Mouse (Mus musculus) brain, embryonic 14.5 days (tissue): ENCODE results near the gene Ptbp1. TPM values are rescaled to one million over a fixed set of nuclear protein-coding genes. Genes with fewer than 3 reads are reported as not detected.

Experiments used
- DNase-seq: peaks from one replicate; pipeline ENCODE4 v3.0.0-alpha.2; 2011; ENCODE audit warnings: low read depth
- CTCF ChIP-seq: fragments of 200-500 bp; IDR thresholded peaks from 2 replicates; pipeline ENCODE4 v1.5.1; 2012; ENCODE audit warnings: inconsistent platforms, mild to moderate bottlenecking, moderate library complexity, borderline replicate concordance; ENCODE audit not compliant: insufficient read depth, insufficient read length; ENCODE audit errors: extremely low read depth
- POLR2A ChIP-seq: fragments of 200-500 bp; IDR thresholded peaks from 2 replicates; pipeline ENCODE4 v1.6.1; 2012; ENCODE audit warnings: mild to moderate bottlenecking, inconsistent platforms, borderline replicate concordance; ENCODE audit not compliant: poor library complexity, insufficient read depth, insufficient read length, severe bottlenecking; ENCODE audit errors: extremely low read depth
- polyA plus RNA-seq: library from polyadenylated mRNA; depleted of rRNA; stranded (reverse); fragments of >200 nt; gene quantifications from 2 replicates; pipeline ENCODE4 v1.2.3, GENCODE M21; 2012; rRNA removed

Gene Ptbp1
- polyA plus RNA-seq, 1 experiment: 194 TPM

GRCm38 (mm10) chr10:79896814-79897213, 42.6 kb downstream of the Ptbp1 start:
- no peak for TF ChIP-seq CTCF
- TF ChIP-seq POLR2A: no peak
- no peak for DNase-seq

- TF ChIP-seq CTCF: no peak
- no peak for TF ChIP-seq POLR2A
- DNase-seq: no peak
These were observed 43.4 kb downstream of the Ptbp1 start for GRCm38 (mm10) chr10:79897316-79898245.

- peak; percentile 47 for TF ChIP-seq CTCF
- TF ChIP-seq POLR2A: no peak
- peak; percentile 86 for DNase-seq
These were observed 46.8 kb downstream of the Ptbp1 start for GRCm38 (mm10) chr10:79900951-79901410.

- no peak for DNase-seq
- TF ChIP-seq CTCF (no peak), POLR2A (no peak)
These were observed 52.5 kb downstream of the Ptbp1 start for GRCm38 (mm10) chr10:79906712-79907111.

GRCm38 (mm10) chr10:79907415-79907814, 53.2 kb downstream of the Ptbp1 start:
- no peak for TF ChIP-seq POLR2A
- TF ChIP-seq CTCF: no peak
- DNase-seq: no peak

- DNase-seq: peak; percentile 98
- TF ChIP-seq CTCF (no peak), POLR2A (peak; percentile 85)
These were observed 54.2 kb downstream of the Ptbp1 start, which contains the start of gene Med16 for GRCm38 (mm10) chr10:79908167-79909091. Gene Med16, minus strand, starts transcription at chr10:79908923.

GRCm38 (mm10) chr10:79909092-79909922, 55.1 kb downstream of the Ptbp1 start:
- TF ChIP-seq POLR2A: no peak

GRCm38 (mm10) chr10:79910556-79910955, 56.3 kb downstream of the Ptbp1 start, which contains the start of gene Gm26602:
Gene Gm26602, plus strand, starts transcription at chr10:79910856.
- DNase-seq: no peak
- no peak for TF ChIP-seq POLR2A

More at GRCm38 (mm10) chr10:79909092-79909922, 55.1 kb downstream of the Ptbp1 start:
- DNase-seq: no peak

- TF ChIP-seq CTCF (no peak), POLR2A (no peak)
- DNase-seq: no peak
These were observed 58.2 kb downstream of the Ptbp1 start for GRCm38 (mm10) chr10:79912412-79912811.

Other genes with a start within 250 kb of the Ptbp1 start
- gene C2cd4c, start 240.4 kb upstream of the Ptbp1 start, polyA plus RNA-seq: 8.2 and 10.4 TPM in 2 replicates
- gene Shc2, start 216.5 kb upstream of the Ptbp1 start, polyA plus RNA-seq: 48.1 and 54.9 TPM in 2 replicates
- 0.11 TPM in 1 of 2 replicates, not detected in the other for gene Odf3l2, start 208.7 kb upstream of the Ptbp1 start, polyA plus RNA-seq
- gene Madcam1, start 189.9 kb upstream of the Ptbp1 start, polyA plus RNA-seq: 0.87 and 1.1 TPM in 2 replicates
- 68.2 and 69.2 TPM in 2 replicates for gene Tpgs1, start 185.1 kb upstream of the Ptbp1 start, polyA plus RNA-seq
- gene Cdc34, start 172.2 kb upstream of the Ptbp1 start, polyA plus RNA-seq: 121 and 151 TPM in 2 replicates
- 1.4 and 1.9 TPM in 2 replicates for gene Gzmm, start 165.4 kb upstream of the Ptbp1 start, polyA plus RNA-seq
- 593 and 631 TPM in 2 replicates for gene Bsg, start 149.9 kb upstream of the Ptbp1 start, polyA plus RNA-seq
- gene Hcn2, start 137.8 kb upstream of the Ptbp1 start, polyA plus RNA-seq: 8.3 and 16.1 TPM in 2 replicates
- gene Polrmt, start 107.8 kb upstream of the Ptbp1 start, polyA plus RNA-seq: 63.0 and 81.6 TPM in 2 replicates
- 0.28 and 0.74 TPM in 2 replicates for gene Fgf22, start 99.4 kb upstream of the Ptbp1 start, polyA plus RNA-seq
- gene Rnf126, start 87.5 kb upstream of the Ptbp1 start, polyA plus RNA-seq: 157 and 182 TPM in 2 replicates
- 1.7 and 2.2 TPM in 2 replicates for gene Fstl3, start 77.2 kb upstream of the Ptbp1 start, polyA plus RNA-seq
- 0.05 and 0.14 TPM in 2 replicates for gene Prss57, start 63.5 kb upstream of the Ptbp1 start, polyA plus RNA-seq
- 157 and 219 TPM in 2 replicates for gene Palm, start 60.9 kb upstream of the Ptbp1 start, polyA plus RNA-seq
- gene Misp, start 33.4 kb upstream of the Ptbp1 start, polyA plus RNA-seq: 0.59 and 1.1 TPM in 2 replicates
- gene Prtn3, start 20.0 kb downstream of the Ptbp1 start, polyA plus RNA-seq: 18.0 and 28.0 TPM in 2 replicates
- gene Plppr3, start 20.2 kb downstream of the Ptbp1 start, polyA plus RNA-seq: 805 and 1,208 TPM in 2 replicates
- gene Elane, start 31.8 kb downstream of the Ptbp1 start, polyA plus RNA-seq: 0.28 and 0.49 TPM in 2 replicates
- 0.60 and 0.81 TPM in 2 replicates for gene Cfd, start 36.4 kb downstream of the Ptbp1 start, polyA plus RNA-seq
- 84.7 and 92.6 TPM in 2 replicates for gene Med16, start 54.5 kb downstream of the Ptbp1 start, polyA plus RNA-seq
- gene Gm26602, start 56.4 kb downstream of the Ptbp1 start, polyA plus RNA-seq: not detected in 2 replicates
- gene Kiss1r, start 62.5 kb downstream of the Ptbp1 start, polyA plus RNA-seq: 4.1 and 4.4 TPM in 2 replicates
- gene R3hdm4, start 66.8 kb downstream of the Ptbp1 start, polyA plus RNA-seq: 195 and 197 TPM in 2 replicates
- 5.2 and 7.0 TPM in 2 replicates for gene Arid3a, start 72.6 kb downstream of the Ptbp1 start, polyA plus RNA-seq
- gene Wdr18, start 105.7 kb downstream of the Ptbp1 start, polyA plus RNA-seq: 59.7 and 74.1 TPM in 2 replicates
- gene Grin3b, start 116.3 kb downstream of the Ptbp1 start, polyA plus RNA-seq: 0.20 and 0.38 TPM in 2 replicates
- gene Tmem259, start 129.9 kb downstream of the Ptbp1 start, polyA plus RNA-seq: 221 and 337 TPM in 2 replicates
- 21.2 and 30.7 TPM in 2 replicates for gene Cnn2, start 134.2 kb downstream of the Ptbp1 start, polyA plus RNA-seq
- 12.2 and 12.7 TPM in 2 replicates for gene Abca7, start 142.1 kb downstream of the Ptbp1 start, polyA plus RNA-seq
- 3.4 and 3.8 TPM in 2 replicates for gene Arhgap45, start 162.2 kb downstream of the Ptbp1 start, polyA plus RNA-seq
- 216 and 272 TPM in 2 replicates for gene Polr2e, start 185.4 kb downstream of the Ptbp1 start, polyA plus RNA-seq
- 376 and 484 TPM in 2 replicates for gene Gpx4, start 192.7 kb downstream of the Ptbp1 start, polyA plus RNA-seq